Mouse (Mus musculus) stomach, postnatal 0 days (tissue): ENCODE measurements at regions not wholly inside any gene's neighbourhood (a gene's known extent, or its start where the extent isn't known, plus 50 kb on each side); places are given as distances from the start of the nearest gene placed in this dataset.

ENCODE experiments used
- ATAC-seq: fragments of 200-750 bp; cut with Nextera tagmentation; 2 replicates; pipeline ENCODE4 v1.8.0; 2017; ENCODE audit not compliant: low FRiP score, low TSS enrichment
- DNase-seq: peaks from one replicate; pipeline ENCODE4 v3.0.0-alpha.2; 2016; ENCODE audit warnings: low spot score
- H3K27ac ChIP-seq: fragments of 300-500 bp; sonication (generic); replicated peaks from 2 replicates; pipeline ENCODE4 v1.5.1; 2014; ENCODE audit warnings: mild to moderate bottlenecking, control low read depth
- H3K27me3 ChIP-seq: fragments of 300-500 bp; sonication (generic); 2 replicates; pipeline ENCODE4 v1.6.1; 2014; ENCODE audit warnings: low read length; ENCODE audit not compliant: control insufficient read depth, insufficient read depth
- H3K36me3 ChIP-seq: fragments of 300-500 bp; sonication (generic); 2 replicates; pipeline ENCODE4 v1.6.1; 2014; ENCODE audit warnings: low read length, mixed read lengths; ENCODE audit not compliant: control insufficient read depth, insufficient read depth
- H3K4me1 ChIP-seq: fragments of 300-500 bp; sonication (generic); replicated peaks from 2 replicates; pipeline ENCODE4 v1.6.1; 2014; ENCODE audit warnings: antibody characterized with exemption; ENCODE audit not compliant: control insufficient read depth, insufficient read depth
- H3K4me2 ChIP-seq: fragments of 300-500 bp; sonication (generic); replicated peaks from 2 replicates; pipeline ENCODE4 v1.6.1; 2014; ENCODE audit warnings: low read depth, mild to moderate bottlenecking, control low read depth, moderate library complexity
- H3K4me3 ChIP-seq: fragments of 300-500 bp; sonication (generic); 2 replicates; pipeline ENCODE4 v1.5.1; 2014; ENCODE audit warnings: low read depth, low read length, control low read depth
- H3K9ac ChIP-seq: fragments of 300-500 bp; sonication (generic); 2 replicates; pipeline ENCODE4 v1.6.1; 2014; ENCODE audit warnings: mild to moderate bottlenecking, low read length, control low read depth, mixed read lengths
- H3K9me3 ChIP-seq: fragments of 300-500 bp; sonication (generic); 2 replicates; pipeline ENCODE4 v1.6.1; 2016; ENCODE audit warnings: low read length; ENCODE audit not compliant: control insufficient read depth
- CTCF ChIP-seq: IDR thresholded peaks from 2 replicates; pipeline ENCODE4 v1.5.1; 2016; ENCODE audit warnings: antibody characterized with exemption, low read depth, mild to moderate bottlenecking, moderate library complexity
- EP300 ChIP-seq: optimal IDR thresholded peaks from 2 replicates; pipeline ENCODE3; 2016; ENCODE audit warnings: antibody characterized with exemption
- WGBS: fragments of 180-500 bp; shearing (Covaris S2); extraction: QIAGEN DNeasy Blood & Tissue Kit; methylation state at CpG from one replicate; pipeline ENCODE4 v1.1.7; 2014; 5-methylcytosine and 5-hydroxymethylcytosine counted together

DNA sequence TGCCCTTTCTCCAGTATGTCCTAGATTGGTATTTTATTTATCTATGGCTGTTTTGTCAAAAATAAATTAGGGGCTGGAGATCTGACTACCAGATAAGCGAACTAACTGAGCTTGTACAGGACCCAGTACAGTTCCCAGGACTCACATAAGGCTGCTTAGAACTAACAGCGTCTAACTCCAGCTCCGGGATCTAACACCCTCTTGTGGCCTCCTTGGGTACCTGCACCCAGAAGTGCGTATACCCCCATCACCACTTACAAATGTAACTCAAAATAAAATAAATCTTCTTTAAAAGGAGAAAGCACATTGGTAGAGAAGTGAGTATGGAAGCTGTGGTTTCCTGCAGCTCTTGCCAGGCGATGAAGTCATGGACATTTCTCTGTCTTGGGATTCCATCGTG, 82.9 kb downstream of the Gm4791 start:
- Histone ChIP-seq H3K27me3 (no peaks in the 10 kb centered on the region), H3K9ac (no peak overlapping the region), H3K4me1 (0 out of 2 replicates have a peak, but pooled peaks cover 2% of the 10 kb centered on the region), H3K36me3 (no peaks in the 10 kb centered on the region), H3K4me3 (no peak overlapping the region), H3K27ac (no peak overlapping the region), H3K4me2 (no peak overlapping the region), H3K9me3 (no peaks in the 10 kb centered on the region)
- ATAC-seq (no peak), DNase-seq (no peak)
- 97% methylated on average over 6 of the region's 6 CpGs for WGBS
- TF ChIP-seq EP300 (no peak), CTCF (no peak)

DNA sequence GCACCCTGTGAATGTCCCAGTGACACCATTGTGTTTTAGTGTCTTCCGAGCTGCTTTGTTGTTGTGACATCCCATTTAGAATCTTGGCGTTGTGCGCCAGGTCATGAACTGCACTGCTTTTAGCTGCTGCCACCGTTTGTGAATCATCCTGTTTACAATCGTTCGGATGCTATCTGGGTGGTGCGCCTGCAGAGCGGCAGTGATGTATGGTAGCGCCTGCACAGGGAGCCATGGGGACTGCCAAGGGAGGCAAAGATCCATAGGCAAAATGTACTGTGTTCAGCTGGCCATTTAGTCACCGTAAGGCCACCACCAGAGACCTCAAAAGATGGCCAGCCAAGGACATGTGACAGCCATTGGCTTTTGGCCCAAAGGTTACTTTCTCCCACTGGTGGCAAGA, 93.3 kb downstream of the Gm4791 start:
- Histone ChIP-seq H3K9me3 (no peaks in the 10 kb centered on the region), H3K9ac (no peak overlapping the region), H3K4me1 (no peaks in the 10 kb centered on the region), H3K4me3 (no peak overlapping the region), H3K27ac (no peak overlapping the region), H3K4me2 (no peak overlapping the region), H3K27me3 (no peaks in the 10 kb centered on the region), H3K36me3 (no peaks in the 10 kb centered on the region)
- DNase-seq = no peak
- ATAC-seq = no peak
- no peak for TF ChIP-seq EP300
- TF ChIP-seq CTCF = no peak
- 46% methylated on average over 10 of the region's 10 CpGs for WGBS

DNA sequence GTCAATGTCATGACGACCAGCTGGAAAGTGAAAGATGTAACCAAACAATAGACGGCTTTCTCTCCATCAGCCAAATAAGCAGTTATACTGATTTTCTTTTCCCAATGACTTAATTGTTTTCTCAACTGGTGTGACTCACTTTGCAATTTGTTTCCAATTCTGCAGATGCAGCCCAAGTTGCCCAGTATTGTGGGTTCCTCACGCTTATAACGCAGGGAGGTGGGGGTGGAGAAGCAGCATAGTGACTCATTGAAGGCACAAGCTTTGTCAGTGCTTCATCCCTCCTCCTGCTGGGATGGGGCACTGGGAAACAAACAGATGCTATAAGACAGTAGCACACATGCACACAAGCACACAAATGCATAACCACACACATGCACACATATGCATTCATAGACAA, 97.1 kb downstream of the Gm4791 start:
- no peak for ATAC-seq
- no peak overlapping the region for H3K9ac ChIP-seq
- 80% methylated on average over 4 of the region's 4 CpGs for WGBS
- H3K27me3 ChIP-seq = no peaks in the 10 kb centered on the region
- no peak for DNase-seq
- H3K4me2 ChIP-seq = no peak overlapping the region
- H3K27ac ChIP-seq = no peak overlapping the region
- H3K4me1 ChIP-seq = no peaks in the 10 kb centered on the region
- H3K4me3 ChIP-seq = no peak overlapping the region
- no peaks in the 10 kb centered on the region for H3K9me3 ChIP-seq
- no peak for TF ChIP-seq EP300
- TF ChIP-seq CTCF = no peak
- H3K36me3 ChIP-seq = no peaks in the 10 kb centered on the region

DNA sequence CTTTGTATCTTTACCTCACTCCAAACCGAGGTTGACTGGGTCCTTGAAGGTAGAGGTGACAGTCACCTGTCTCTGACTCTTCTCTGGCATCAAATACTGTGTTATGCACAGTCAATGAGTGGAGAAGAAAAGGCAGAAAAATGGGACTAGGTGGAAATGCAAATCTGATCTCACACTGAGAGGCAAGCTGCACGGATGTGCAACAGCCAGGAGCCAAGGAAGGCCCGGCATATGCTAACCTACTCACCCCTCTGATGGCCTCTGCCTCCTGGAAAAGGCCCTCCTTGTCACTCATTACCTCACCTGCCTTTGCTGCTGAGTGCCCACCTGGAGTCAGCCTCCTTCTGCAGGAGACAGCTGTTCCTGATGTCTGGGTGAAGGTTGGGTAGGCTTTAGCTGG, 104.8 kb downstream of the Gm4791 start:
- H3K27ac ChIP-seq = no peak overlapping the region
- 84% methylated on average over 3 of the region's 3 CpGs for WGBS

DNA sequence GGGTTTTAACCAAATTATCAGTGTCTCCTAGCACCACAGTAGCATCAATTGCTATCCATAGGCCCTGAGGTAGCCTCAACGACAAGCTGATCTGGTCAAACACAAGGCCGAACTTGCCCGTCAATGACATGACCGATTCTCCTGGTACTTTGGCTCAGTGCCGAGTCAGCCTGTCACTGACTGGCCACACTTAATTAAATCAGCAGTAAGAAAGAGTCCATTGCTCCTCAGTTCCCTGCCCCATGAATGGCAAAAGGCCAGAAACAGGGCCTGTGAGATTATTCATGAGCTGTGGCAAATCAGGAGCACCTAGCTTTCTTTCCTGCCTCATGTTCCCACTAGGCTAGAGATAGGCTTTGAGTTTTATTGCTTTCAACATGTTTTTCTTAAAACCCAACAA, 105.4 kb downstream of the Gm4791 start:
- ATAC-seq (no peak), DNase-seq (no peak)
- no peaks in the 10 kb centered on the region for H3K9me3 ChIP-seq
- H3K27me3 ChIP-seq = no peaks in the 10 kb centered on the region
- TF ChIP-seq CTCF = no peak
- H3K4me2 ChIP-seq = no peak overlapping the region
- H3K36me3 ChIP-seq = no peaks in the 10 kb centered on the region
- no peak overlapping the region for H3K9ac ChIP-seq
- 88% methylated on average over 5 of the region's 5 CpGs for WGBS
- H3K27ac ChIP-seq = no peak overlapping the region
- no peak overlapping the region for H3K4me3 ChIP-seq
- no peaks in the 10 kb centered on the region for H3K4me1 ChIP-seq

More for the DNA sequence above, 104.8 kb downstream of the Gm4791 start:
- Histone ChIP-seq H3K4me3 (no peak overlapping the region), H3K9ac (no peak overlapping the region), H3K4me2 (no peak overlapping the region), H3K4me1 (no peaks in the 10 kb centered on the region), H3K36me3 (no peaks in the 10 kb centered on the region), H3K9me3 (no peaks in the 10 kb centered on the region), H3K27me3 (no peaks in the 10 kb centered on the region)
- TF ChIP-seq CTCF = no peak
- TF ChIP-seq EP300 = no peak
- no peak for ATAC-seq
- DNase-seq = no peak

DNA sequence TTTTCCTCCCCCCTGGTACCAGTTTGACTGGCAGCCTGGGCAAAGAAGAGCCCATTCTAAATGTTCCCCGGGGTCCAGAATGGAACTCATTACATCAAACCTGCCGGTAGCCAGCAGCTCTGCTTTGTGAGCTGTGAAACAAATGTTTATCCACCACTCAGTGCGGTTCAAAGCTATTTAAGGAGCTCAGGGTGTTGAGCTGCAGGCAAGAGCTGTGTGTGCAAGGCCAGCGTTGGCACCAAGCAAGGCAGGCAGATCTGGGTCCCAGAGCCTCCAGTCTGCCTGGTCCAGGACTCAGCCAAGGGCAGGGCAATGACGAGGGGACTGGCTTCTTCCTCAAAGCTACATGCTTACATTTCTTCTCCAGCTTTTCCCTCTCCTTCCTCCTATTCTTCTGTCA, 109.6 kb downstream of the Gm4791 start:
- DNase-seq (no peak), ATAC-seq (no peak)
- Histone ChIP-seq H3K9ac (no peak overlapping the region), H3K27me3 (no peaks in the 10 kb centered on the region), H3K27ac (no peak overlapping the region), H3K4me1 (no peaks in the 10 kb centered on the region), H3K4me2 (no peak overlapping the region), H3K36me3 (no peaks in the 10 kb centered on the region), H3K4me3 (no peak overlapping the region), H3K9me3 (no peaks in the 10 kb centered on the region)
- no peak for TF ChIP-seq EP300
- no peak for TF ChIP-seq CTCF
- 37% methylated on average over 5 of the region's 5 CpGs for WGBS
